Mouse (Mus musculus): Measurements from ENCODE around the gene Ccdc8. TPM values are rescaled to one million over a fixed set of nuclear protein-coding genes. Genes with fewer than 3 reads are reported as not detected.

Gene Ccdc8
- total and polyA plus RNA-seq, 2 experiments = 0.35 to 0.46 TPM

GRCm38 (mm10) chr7:16978593-16978992 is 13.9 kb upstream of the Ccdc8 start:
- 100% methylated on average over 3 of the region's 3 CpGs for WGBS
- H3K9ac ChIP-seq (ENCODE audit: low read depth, low read length) = no peak overlapping the region
- no peak overlapping the region for H3K27ac ChIP-seq (replicated peaks; ENCODE audit: insufficient read depth, low read depth, low read length)

GRCm38 (mm10) chr7:16980348-16980747 is 12.2 kb upstream of the Ccdc8 start:
- H3K4me1 ChIP-seq (ENCODE audit: control insufficient read depth, insufficient read depth, low read length) = peaks cover 3% of the 10 kb centered on the region; the same call in 1 of the 2 replicates
- H3K9ac ChIP-seq (ENCODE audit: low read depth, low read length) = peak overlapping the region; percentile 8
- no peaks in the 10 kb centered on the region for H3K79me2 ChIP-seq (ENCODE audit: control insufficient read depth, insufficient read depth, low read length)
- WGBS = 2% methylated on average over 12 of the region's 12 CpGs
- DNase-seq (ENCODE audit: extremely low read depth, low read depth, low spot score) = peak; percentile 40
- H3K4me3 ChIP-seq (ENCODE audit: insufficient read depth, low read depth, low read length) = peak overlapping the region; percentile 7
- H3K36me3 ChIP-seq (ENCODE audit: control insufficient read depth, insufficient read depth, low read length) = no peaks in the 10 kb centered on the region
- no peak for TF ChIP-seq POLR2A (IDR thresholded peaks at IDR 0.05; ENCODE audit: extremely low read depth, insufficient read depth, low read length)
- H3K27ac ChIP-seq (replicated peaks; ENCODE audit: insufficient read depth, low read depth, low read length) = no peak overlapping the region
- H3K27me3 ChIP-seq (ENCODE audit: control insufficient read depth, insufficient read depth, low read length) = no peaks in the 10 kb centered on the region

More at GRCm38 (mm10) chr7:16978593-16978992, 13.9 kb upstream of the Ccdc8 start:
- no peak for DNase-seq (ENCODE audit: extremely low read depth, low read depth, low spot score)
- Histone ChIP-seq H3K4me3 (ENCODE audit: insufficient read depth, low read depth, low read length) (no peak overlapping the region), H3K4me1 (ENCODE audit: control insufficient read depth, insufficient read depth, low read length) (peaks cover 3% of the 10 kb centered on the region; the same call in 1 of the 2 replicates), H3K79me2 (ENCODE audit: control insufficient read depth, insufficient read depth, low read length) (no peaks in the 10 kb centered on the region), H3K27me3 (ENCODE audit: control insufficient read depth, insufficient read depth, low read length) (no peaks in the 10 kb centered on the region), H3K36me3 (ENCODE audit: control insufficient read depth, insufficient read depth, low read length) (no peaks in the 10 kb centered on the region)
- no peak for TF ChIP-seq CTCF (IDR thresholded peaks at IDR 0.05; ENCODE audit: low read depth, low read length)

DNA sequence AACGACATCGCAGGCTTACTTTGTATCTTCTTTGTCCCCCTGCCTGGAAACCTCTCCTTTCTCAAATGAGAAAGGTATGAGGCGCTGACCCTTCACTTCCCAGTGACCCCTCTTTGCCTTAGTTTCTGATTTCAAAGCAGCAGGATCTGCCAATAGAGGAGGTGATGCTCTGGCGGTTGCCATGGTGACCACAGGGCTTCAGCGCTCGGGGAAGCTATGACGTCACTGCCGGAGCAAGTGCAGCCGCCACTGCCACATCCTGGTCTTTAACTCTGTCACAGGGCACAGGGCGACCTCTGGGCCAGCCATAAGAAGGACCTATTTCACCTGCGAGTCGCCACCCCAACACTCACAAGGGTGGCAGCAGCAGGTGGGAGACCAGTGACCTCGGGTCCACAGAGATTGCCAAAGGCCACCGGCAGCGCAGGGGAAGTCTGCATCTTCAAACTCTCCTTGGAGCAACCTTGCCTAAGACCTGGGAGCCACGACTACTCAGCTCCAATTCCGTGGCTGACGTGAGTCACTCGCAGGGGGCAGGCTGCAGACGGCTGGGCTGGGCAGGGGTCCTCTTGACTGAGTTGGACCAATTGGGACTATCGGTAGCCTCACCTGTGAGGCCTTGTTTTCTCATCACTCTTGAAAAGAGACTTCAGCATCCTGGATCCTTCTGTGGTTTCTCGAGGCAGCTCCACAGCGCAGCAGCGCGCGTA is 9.5 kb upstream of the Ccdc8 start, which contains the start of gene Gm42372:
Gm42372 (plus strand) TSS at position 228 of the 710 bp plus-strand sequence.
- TF ChIP-seq CTCF (IDR thresholded peaks at IDR 0.05; ENCODE audit: low read depth, low read length) (no peak), POLR2A (IDR thresholded peaks at IDR 0.05; ENCODE audit: extremely low read depth, insufficient read depth, low read length) (no peak)
- Histone ChIP-seq H3K9ac (ENCODE audit: low read depth, low read length) (no peak within 1 kb of the TSS), H3K27me3 (ENCODE audit: control insufficient read depth, insufficient read depth, low read length) (no peaks in the 10 kb centered on the region), H3K36me3 (ENCODE audit: control insufficient read depth, insufficient read depth, low read length) (no peaks in the 10 kb centered on the region), H3K79me2 (ENCODE audit: control insufficient read depth, insufficient read depth, low read length) (no peaks in the 10 kb centered on the region), H3K27ac (replicated peaks; ENCODE audit: insufficient read depth, low read depth, low read length) (no peak within 1 kb of the TSS), H3K4me1 (ENCODE audit: control insufficient read depth, insufficient read depth, low read length) (peaks cover 3% of the 10 kb centered on the region; the same call in 1 of the 2 replicates), H3K4me3 (ENCODE audit: insufficient read depth, low read depth, low read length) (no peak within 1 kb of the TSS)
- no peak for DNase-seq (ENCODE audit: extremely low read depth, low read depth, low spot score)
- 45% methylated on average over 26 of the region's 26 CpGs for whole genome bisulfite sequencing

GRCm38 (mm10) chr7:16987541-16988149 is 4.9 kb upstream of the Ccdc8 start:
- no peak overlapping the region for H3K4me3 ChIP-seq (ENCODE audit: insufficient read depth, low read depth, low read length)
- H3K27ac ChIP-seq (replicated peaks; ENCODE audit: insufficient read depth, low read depth, low read length) = no peak overlapping the region
- no peaks in the 10 kb centered on the region for H3K79me2 ChIP-seq (ENCODE audit: control insufficient read depth, insufficient read depth, low read length)
- no peaks in the 10 kb centered on the region for H3K36me3 ChIP-seq (ENCODE audit: control insufficient read depth, insufficient read depth, low read length)
- WGBS = 82% methylated on average over 7 of the region's 7 CpGs
- no peaks in the 10 kb centered on the region for H3K27me3 ChIP-seq (ENCODE audit: control insufficient read depth, insufficient read depth, low read length)
- TF ChIP-seq POLR2A (IDR thresholded peaks at IDR 0.05; ENCODE audit: extremely low read depth, insufficient read depth, low read length) (no peak), CTCF (IDR thresholded peaks at IDR 0.05; ENCODE audit: low read depth, low read length) (no peak)
- no peak for DNase-seq (ENCODE audit: extremely low read depth, low read depth, low spot score)
- H3K9ac ChIP-seq (ENCODE audit: low read depth, low read length) = no peak overlapping the region
- H3K4me1 ChIP-seq (ENCODE audit: control insufficient read depth, insufficient read depth, low read length) = no peaks in the 10 kb centered on the region

GRCm38 (mm10) chr7:16988405-16988804 is 4.1 kb upstream of the Ccdc8 start:
- no peak for DNase-seq (ENCODE audit: extremely low read depth, low read depth, low spot score)
- TF ChIP-seq CTCF (IDR thresholded peaks at IDR 0.05; ENCODE audit: low read depth, low read length) (no peak), POLR2A (IDR thresholded peaks at IDR 0.05; ENCODE audit: extremely low read depth, insufficient read depth, low read length) (no peak)
- no peaks in the 10 kb centered on the region for H3K36me3 ChIP-seq (ENCODE audit: control insufficient read depth, insufficient read depth, low read length)
- WGBS = 43% methylated on average over 3 of the region's 3 CpGs
- H3K4me1 ChIP-seq (ENCODE audit: control insufficient read depth, insufficient read depth, low read length) = no peaks in the 10 kb centered on the region
- no peak overlapping the region for H3K4me3 ChIP-seq (ENCODE audit: insufficient read depth, low read depth, low read length)
- H3K27ac ChIP-seq (replicated peaks; ENCODE audit: insufficient read depth, low read depth, low read length) = no peak overlapping the region
- H3K27me3 ChIP-seq (ENCODE audit: control insufficient read depth, insufficient read depth, low read length) = 0 out of 2 replicates have a peak, but pooled peaks cover 1% of the 10 kb centered on the region
- H3K79me2 ChIP-seq (ENCODE audit: control insufficient read depth, insufficient read depth, low read length) = no peaks in the 10 kb centered on the region
- H3K9ac ChIP-seq (ENCODE audit: low read depth, low read length) = no peak overlapping the region
